Mouse (Mus musculus) heart, embryonic 14.5 days (tissue): ENCODE data around the gene Bsnd. TPM values are rescaled to one million over a fixed set of nuclear protein-coding genes. Genes with fewer than 3 reads are reported as not detected.
A peak's percentile ranks its signal among the peaks of the same experiment; 100 is the strongest.

ENCODE experiments used
- ATAC-seq: fragments of 200-750 bp; cut with Nextera tagmentation; 2 replicates; pipeline ENCODE4 v1.8.0; 2017; ENCODE audit warnings: low read depth, moderate TSS enrichment; ENCODE audit not compliant: insufficient number of reproducible peaks, insufficient read depth, low FRiP score
- H3K27ac ChIP-seq, 2 experiments: fragments of 200-500 bp in 1 of 2; fragments of 300-500 bp in 1 of 2; sonication (generic) in 1 of 2; replicated peaks in 1 of 2; 2 replicates each; pipeline ENCODE4 v1.5.1; 2012 to 2014; ENCODE audit warnings: low read depth in 2 of 2, low read length in 2 of 2, control low read depth in 1 of 2, mild to moderate bottlenecking in 1 of 2, mixed read lengths in 1 of 2; ENCODE audit not compliant: control insufficient read depth in 1 of 2, insufficient read depth in 1 of 2
- H3K27me3 ChIP-seq: fragments of 300-500 bp; sonication (generic); 2 replicates; pipeline ENCODE4 v1.6.1; 2014; ENCODE audit warnings: mild to moderate bottlenecking, low read length, control low read depth; ENCODE audit not compliant: control insufficient read depth, insufficient read depth
- H3K36me3 ChIP-seq: fragments of 300-500 bp; sonication (generic); 2 replicates; pipeline ENCODE4 v1.6.1; 2014; ENCODE audit warnings: mild to moderate bottlenecking, control low read depth, low read length, mixed read lengths; ENCODE audit not compliant: control insufficient read depth, insufficient read depth
- H3K4me1 ChIP-seq, 2 experiments: fragments of 200-500 bp in 1 of 2; fragments of 300-500 bp in 1 of 2; sonication (generic) in 1 of 2; 2 replicates each; pipeline ENCODE4 v1.6.1; 2012 to 2014; ENCODE audit warnings: low read length in 2 of 2, control low read depth in 1 of 2, mixed read lengths in 1 of 2; ENCODE audit not compliant: control insufficient read depth in 2 of 2, insufficient read depth in 2 of 2
- H3K4me2 ChIP-seq: fragments of 300-500 bp; sonication (generic); 2 replicates; pipeline ENCODE4 v1.6.1; 2014; ENCODE audit warnings: mild to moderate bottlenecking, low read length
- H3K4me3 ChIP-seq, 2 experiments: fragments of 200-500 bp in 1 of 2; fragments of 300-500 bp in 1 of 2; sonication (generic) in 1 of 2; 2 replicates each; pipeline ENCODE4 v1.5.1; 2012 to 2014; ENCODE audit warnings: low read length in 2 of 2, mild to moderate bottlenecking in 2 of 2, control low read depth in 1 of 2, low read depth in 1 of 2, moderate library complexity in 1 of 2; ENCODE audit not compliant: control insufficient read depth in 1 of 2, insufficient read depth in 1 of 2
- H3K9ac ChIP-seq: fragments of 300-500 bp; sonication (generic); 2 replicates; pipeline ENCODE4 v1.6.1; 2014; ENCODE audit warnings: mild to moderate bottlenecking, low read length
- H3K9me3 ChIP-seq: fragments of 300-500 bp; sonication (generic); 2 replicates; pipeline ENCODE4 v1.6.1; 2016; ENCODE audit warnings: low read length, control low read depth; ENCODE audit not compliant: control insufficient read depth
- WGBS: fragments of 180-500 bp; shearing (Covaris S2); extraction: QIAGEN DNeasy Blood & Tissue Kit; methylation state at CpG from one replicate; pipeline ENCODE4 v1.1.7; 2014; 5-methylcytosine and 5-hydroxymethylcytosine counted together
- polyA plus RNA-seq: library from polyadenylated mRNA; unstranded; fragments of >200 nt; fragmentation: Nextera tagmentation; extraction: Ambion mirVana; gene quantifications from 2 replicates; pipeline ENCODE4 v1.2.1, GENCODE M21; 2014

The Bsnd gene
- polyA plus RNA-seq, 1 experiment from 2014 or later: not detected

GRCm38 (mm10) chr4:106483215-106483727, 8.8 kb downstream of the Bsnd start:
- Histone ChIP-seq H3K9me3 (no peaks in the 10 kb centered on the region), H3K4me1 (no peaks in the 10 kb centered on the region), H3K27ac (no peak overlapping the region), H3K36me3 (no peaks in the 10 kb centered on the region), H3K27me3 (peaks cover 28% of the 10 kb centered on the region), H3K9ac (no peak overlapping the region), H3K4me3 (no peak overlapping the region), H3K4me2 (no peak overlapping the region)
- no peak for ATAC-seq
- 47% methylated on average over 7 of the region's 7 CpGs for WGBS

DNA sequence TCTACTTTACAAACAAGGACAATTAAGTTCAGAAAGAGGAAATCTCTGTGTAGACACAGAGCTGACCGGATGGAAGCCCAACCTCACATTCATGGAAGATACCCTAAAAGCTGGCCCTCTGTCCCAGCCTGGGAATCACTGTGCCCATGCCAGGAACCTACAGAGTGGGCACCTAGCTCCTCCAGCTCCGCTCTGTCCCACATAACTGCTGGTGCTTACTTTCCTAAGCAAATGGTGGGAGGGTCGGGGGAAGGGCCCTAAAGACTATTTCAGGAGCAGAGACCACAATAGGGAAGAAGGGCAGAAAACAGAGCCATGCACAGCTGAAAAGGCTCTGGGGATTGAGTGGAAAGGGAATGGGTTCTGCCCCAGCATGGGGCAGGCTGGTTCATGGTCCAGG, 11.5 kb downstream of the Bsnd start:
- Histone ChIP-seq H3K9me3 (no peaks in the 10 kb centered on the region), H3K4me2 (no peak overlapping the region), H3K9ac (no peak overlapping the region), H3K27ac (no peak overlapping the region), H3K4me1 (no peaks in the 10 kb centered on the region), H3K36me3 (no peaks in the 10 kb centered on the region), H3K4me3 (no peak overlapping the region), H3K27me3 (peaks cover 28% of the 10 kb centered on the region)
- WGBS: 73% methylated on average over 3 of the region's 3 CpGs
- ATAC-seq: no peak

GRCm38 (mm10) chr4:106474241-106474640, 17.8 kb downstream of the Bsnd start:
- H3K27ac ChIP-seq: no peak overlapping the region
- no peaks in the 10 kb centered on the region for H3K9me3 ChIP-seq
- WGBS: 3% methylated on average over 6 of the region's 6 CpGs
- H3K36me3 ChIP-seq: no peaks in the 10 kb centered on the region
- ATAC-seq: no peak
- H3K27me3 ChIP-seq: peaks cover 3% of the 10 kb centered on the region; the same call in 1 of the 2 replicates
- H3K4me1 ChIP-seq: no peaks in the 10 kb centered on the region
- H3K9ac ChIP-seq: no peak overlapping the region
- H3K4me3 ChIP-seq: no peak overlapping the region
- H3K4me2 ChIP-seq: no peak overlapping the region

GRCm38 (mm10) chr4:106472335-106472734, 19.7 kb downstream of the Bsnd start:
- no peak for ATAC-seq
- H3K27ac ChIP-seq: no peak overlapping the region
- H3K4me1 ChIP-seq: no peaks in the 10 kb centered on the region
- 8% methylated on average over 3 of the region's 3 CpGs for WGBS
- no peaks in the 10 kb centered on the region for H3K9me3 ChIP-seq
- H3K4me3 ChIP-seq: no peak overlapping the region
- H3K4me2 ChIP-seq: no peak overlapping the region
- H3K27me3 ChIP-seq: peaks cover 3% of the 10 kb centered on the region; the same call in 1 of the 2 replicates
- no peaks in the 10 kb centered on the region for H3K36me3 ChIP-seq
- no peak overlapping the region for H3K9ac ChIP-seq

GRCm38 (mm10) chr4:106470921-106471320, 21.2 kb downstream of the Bsnd start:
- no peak for ATAC-seq
- no peak overlapping the region for H3K9ac ChIP-seq

GRCm38 (mm10) chr4:106467420-106468110, 24.5 kb downstream of the Bsnd start:
- no peak for ATAC-seq
- Histone ChIP-seq H3K27me3 (peaks cover 28% of the 10 kb centered on the region), H3K27ac (no peak overlapping the region), H3K4me3 (no peak overlapping the region), H3K4me1 (peaks cover 6 to 11% of the 10 kb centered on the region in 2 experiments; a peak in 2 of 4 replicates), H3K9ac (no peak overlapping the region), H3K9me3 (no peaks in the 10 kb centered on the region), H3K4me2 (no peak overlapping the region), H3K36me3 (no peaks in the 10 kb centered on the region)
- 72% methylated on average over 13 of the region's 13 CpGs for WGBS

More at GRCm38 (mm10) chr4:106470921-106471320, 21.2 kb downstream of the Bsnd start:
- H3K36me3 ChIP-seq: no peaks in the 10 kb centered on the region
- no peak overlapping the region for H3K4me3 ChIP-seq
- no peak overlapping the region for H3K27ac ChIP-seq
- peaks cover 3% of the 10 kb centered on the region; the same call in 1 of the 2 replicates for H3K27me3 ChIP-seq
- H3K9me3 ChIP-seq: no peaks in the 10 kb centered on the region
- 68% methylated on average over 5 of the region's 5 CpGs for WGBS
- no peaks in the 10 kb centered on the region for H3K4me1 ChIP-seq
- no peak overlapping the region for H3K4me2 ChIP-seq

GRCm38 (mm10) chr4:106463174-106463801, 28.8 kb downstream of the Bsnd start:
- no peak for ATAC-seq
- H3K4me2 ChIP-seq: peak overlapping the region; percentile 69
- WGBS: 32% methylated on average over 21 of the region's 21 CpGs
- H3K4me1 ChIP-seq: peaks cover 6 to 11% of the 10 kb centered on the region in 2 experiments; a peak in 2 of 4 replicates
- H3K9me3 ChIP-seq: no peaks in the 10 kb centered on the region
- peaks cover 50% of the 10 kb centered on the region for H3K27me3 ChIP-seq
- H3K36me3 ChIP-seq: no peaks in the 10 kb centered on the region
- peak overlapping the region; percentile 35; the same call in 1 of the 2 replicates for H3K9ac ChIP-seq
- H3K27ac ChIP-seq: no peak overlapping the region
- H3K4me3 ChIP-seq: peak overlapping the region; percentile 13 to 32
